Mouse (Mus musculus) limb, embryonic 10.5 days (tissue): Measurements from ENCODE around the gene Fbxw11. TPM values are rescaled to one million over a fixed set of nuclear protein-coding genes. Genes with fewer than 3 reads are reported as not detected.
A peak's percentile ranks its signal among the peaks of the same experiment; 100 is the strongest.

Experiments
- DNase-seq: peaks from one replicate; pipeline ENCODE4 v3.0.0-alpha.2; 2017; ENCODE audit warnings: low spot score
- H3K27ac ChIP-seq: fragments of 300-500 bp; sonication (generic); 2 replicates; pipeline ENCODE4 v1.5.1; 2016; ENCODE audit warnings: mild to moderate bottlenecking
- H3K27me3 ChIP-seq: fragments of 300-500 bp; sonication (generic); 2 replicates; pipeline ENCODE4 v1.6.1; 2016; ENCODE audit warnings: low read depth, mild to moderate bottlenecking; ENCODE audit not compliant: poor library complexity, severe bottlenecking
- H3K36me3 ChIP-seq: fragments of 300-500 bp; sonication (generic); 2 replicates; pipeline ENCODE4 v1.6.1; 2016; ENCODE audit warnings: mild to moderate bottlenecking, moderate library complexity
- H3K4me1 ChIP-seq: fragments of 300-500 bp; sonication (generic); 2 replicates; pipeline ENCODE4 v1.6.1; 2016
- H3K4me3 ChIP-seq: fragments of 300-500 bp; sonication (generic); 2 replicates; pipeline ENCODE4 v1.5.1; 2016; ENCODE audit warnings: mild to moderate bottlenecking, moderate library complexity
- H3K9me3 ChIP-seq: fragments of 300-500 bp; sonication (generic); replicated peaks from 2 replicates; pipeline ENCODE4 v1.6.1; 2016; ENCODE audit warnings: mild to moderate bottlenecking
- WGBS: fragments of 180-500 bp; shearing (Covaris S2); methylation state at CpG from one replicate; pipeline ENCODE4 v1.1.7; 2016; 5-methylcytosine and 5-hydroxymethylcytosine counted together
- polyA plus RNA-seq: library from polyadenylated mRNA; unstranded; fragments of >200 nt; fragmentation: Nextera tagmentation; extraction: Ambion mirVana; gene quantifications from 2 replicates; pipeline ENCODE4 v1.2.1, GENCODE M21; 2016

Gene Fbxw11
- 77.6 and 96.4 TPM in 2 replicates for polyA plus RNA-seq

DNA sequence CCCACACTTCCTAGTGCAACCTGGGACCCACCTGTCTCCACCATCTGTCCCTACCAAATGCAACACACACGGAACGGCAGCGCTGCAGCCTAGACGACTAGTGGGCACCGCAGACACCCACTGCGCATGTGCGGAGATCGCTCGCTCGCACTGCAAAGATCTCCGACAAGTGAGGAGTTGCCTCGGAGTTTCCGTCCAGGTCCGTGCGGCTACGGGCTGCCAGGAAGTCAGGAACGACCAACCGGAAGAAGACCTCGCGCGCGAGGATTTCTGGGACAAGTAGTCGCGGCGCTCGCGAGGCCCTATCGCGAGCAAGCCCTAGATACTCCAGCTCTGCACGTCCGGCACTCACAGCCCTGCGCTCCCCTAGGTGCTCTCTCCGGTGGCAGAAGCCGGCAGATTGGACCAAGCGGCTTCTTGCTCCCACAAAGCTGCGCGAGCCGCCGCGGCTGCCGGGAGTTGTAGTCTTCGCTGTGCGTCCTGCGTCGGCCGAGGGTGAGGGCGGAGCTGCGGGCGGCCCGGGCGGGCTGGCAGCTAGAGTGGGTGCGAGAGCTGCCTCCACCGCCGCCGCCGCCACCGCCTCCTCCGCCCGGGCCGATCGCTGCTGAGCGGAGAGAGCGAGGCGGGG, at the start of gene Fbxw11:
Gene Fbxw11, plus strand, starts transcription at position 476 of the 628 bp plus-strand sequence.
- Histone ChIP-seq H3K36me3 (no peaks in the 10 kb centered on the region), H3K9me3 (no peaks in the 10 kb centered on the region), H3K4me1 (peaks cover 32% of the 10 kb centered on the region), H3K27me3 (no peaks in the 10 kb centered on the region), H3K27ac (peak within 1 kb of the TSS; percentile 98), H3K4me3 (peak within 1 kb of the TSS; percentile 99)
- peak; percentile 96 for DNase-seq
- WGBS = under 1% methylated on average over 61 of the region's 64 CpGs

DNA sequence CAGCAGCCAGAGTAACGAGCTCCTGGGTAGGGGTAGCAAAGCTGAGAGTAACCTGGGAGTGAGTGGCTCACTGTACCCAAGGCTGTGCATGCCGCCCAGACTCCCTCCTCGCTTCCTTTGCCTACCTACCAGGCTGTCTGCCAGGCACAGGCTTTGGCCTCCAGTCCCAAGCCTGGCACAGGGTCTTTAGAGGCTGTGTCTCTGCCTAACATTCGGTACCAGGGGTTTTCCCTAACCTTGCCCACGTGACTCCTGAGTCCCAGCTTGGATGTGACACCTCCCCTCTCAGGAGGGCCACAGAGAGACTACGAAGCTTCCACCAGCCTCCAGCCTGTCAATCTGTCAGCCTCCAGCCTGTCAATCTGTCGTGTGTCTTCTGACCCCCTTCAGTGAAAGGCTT, 49.4 kb upstream of the Fbxw11 start:
- 83% methylated on average over 7 of the region's 7 CpGs for WGBS
- Histone ChIP-seq H3K27ac (no peak overlapping the region), H3K9me3 (no peaks in the 10 kb centered on the region), H3K27me3 (no peaks in the 10 kb centered on the region), H3K4me1 (peaks cover 5% of the 10 kb centered on the region), H3K4me3 (no peak overlapping the region), H3K36me3 (no peaks in the 10 kb centered on the region)
- no peak for DNase-seq

DNA sequence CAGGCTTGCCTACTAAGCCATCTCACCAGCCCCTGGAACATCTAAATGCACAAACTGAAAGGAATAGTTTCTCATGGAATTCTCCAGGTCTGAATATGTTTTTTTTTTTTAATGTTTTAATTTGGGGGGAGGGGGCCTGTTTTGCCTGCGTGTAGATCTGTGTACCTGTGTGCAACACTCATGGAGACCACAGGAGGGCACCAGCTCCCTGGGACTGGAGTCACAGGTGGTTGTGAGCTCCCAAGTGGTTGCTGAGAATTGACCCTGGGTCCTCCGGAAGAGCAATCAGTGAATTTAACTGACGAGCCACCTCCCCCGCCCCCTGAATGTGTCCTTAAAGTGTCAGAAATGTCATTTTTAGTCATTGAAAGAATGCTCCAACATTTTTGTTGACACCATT, 48.4 kb upstream of the Fbxw11 start:
- 94% methylated on average over 4 of the region's 4 CpGs for WGBS
- no peaks in the 10 kb centered on the region for H3K27me3 ChIP-seq
- H3K4me1 ChIP-seq = no peaks in the 10 kb centered on the region
- H3K4me3 ChIP-seq = no peak overlapping the region
- no peak overlapping the region for H3K27ac ChIP-seq
- no peaks in the 10 kb centered on the region for H3K9me3 ChIP-seq
- no peak for DNase-seq
- H3K36me3 ChIP-seq = no peaks in the 10 kb centered on the region

DNA sequence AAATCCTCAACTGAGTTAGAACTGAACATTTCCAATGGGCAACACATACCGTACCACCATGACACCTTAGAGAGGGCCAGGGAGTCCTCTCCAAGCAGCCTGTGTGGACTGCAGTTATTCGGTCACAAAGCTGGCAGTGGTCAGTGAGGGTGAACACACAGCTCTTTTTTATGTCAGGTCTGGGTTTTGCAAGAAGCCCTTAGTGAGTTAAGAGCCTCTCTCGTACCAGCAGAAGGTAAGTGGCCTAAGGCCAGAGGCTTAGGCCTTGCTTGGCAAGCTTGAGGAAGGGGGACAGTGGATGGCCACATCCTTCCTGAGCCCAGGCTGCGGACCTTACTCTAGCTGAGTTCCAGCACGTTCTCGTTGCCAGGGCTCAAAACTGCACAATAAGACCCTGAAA, 42.2 kb upstream of the Fbxw11 start:
- Histone ChIP-seq H3K9me3 (no peaks in the 10 kb centered on the region), H3K27ac (no peak overlapping the region), H3K4me3 (no peak overlapping the region), H3K27me3 (no peaks in the 10 kb centered on the region), H3K36me3 (no peaks in the 10 kb centered on the region), H3K4me1 (peaks cover 21% of the 10 kb centered on the region)
- 91% methylated on average over 6 of the region's 6 CpGs for WGBS
- no peak for DNase-seq

DNA sequence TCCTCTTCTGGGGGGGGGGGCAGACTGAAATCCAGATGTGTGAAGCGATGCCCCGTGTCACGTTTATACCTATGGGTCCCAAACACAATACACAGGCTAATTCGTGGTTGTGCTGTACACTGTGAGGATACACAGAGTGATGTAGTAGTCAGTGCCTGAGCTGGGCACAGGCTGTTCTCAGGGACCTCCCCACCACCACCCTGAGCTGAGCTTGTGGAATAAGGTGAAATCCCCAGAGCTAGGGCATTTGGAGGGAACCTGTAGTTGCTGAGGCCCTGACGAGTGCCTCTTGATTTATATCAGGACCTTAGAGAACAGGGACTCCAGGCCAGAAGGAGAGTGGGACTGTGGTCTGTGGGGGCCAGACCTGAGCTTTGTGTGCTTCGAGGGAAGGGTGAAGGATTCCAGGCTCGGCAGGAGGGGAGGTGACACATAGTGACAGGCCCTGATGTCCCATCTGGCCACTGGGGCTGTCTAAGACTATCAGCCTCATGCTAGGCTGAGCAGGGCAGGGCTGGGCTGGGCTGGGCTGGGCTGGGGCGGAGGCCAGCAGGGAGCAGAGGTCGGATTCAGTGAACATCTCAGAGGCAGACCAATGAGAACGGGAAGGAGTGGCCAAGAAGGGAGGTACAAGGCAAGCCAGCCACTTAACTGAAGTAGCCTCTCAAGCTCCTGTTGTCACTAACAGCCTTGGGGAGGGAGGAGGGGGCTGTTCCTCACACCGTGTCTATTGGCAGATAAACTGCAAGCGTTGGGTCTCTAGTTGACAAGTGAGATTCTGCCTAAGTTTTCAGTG, 40.8 kb upstream of the Fbxw11 start:
- Histone ChIP-seq H3K4me3 (peak overlapping the region; percentile 27), H3K27ac (no peak overlapping the region)
- WGBS = 33% methylated on average over 12 of the region's 12 CpGs

DNA sequence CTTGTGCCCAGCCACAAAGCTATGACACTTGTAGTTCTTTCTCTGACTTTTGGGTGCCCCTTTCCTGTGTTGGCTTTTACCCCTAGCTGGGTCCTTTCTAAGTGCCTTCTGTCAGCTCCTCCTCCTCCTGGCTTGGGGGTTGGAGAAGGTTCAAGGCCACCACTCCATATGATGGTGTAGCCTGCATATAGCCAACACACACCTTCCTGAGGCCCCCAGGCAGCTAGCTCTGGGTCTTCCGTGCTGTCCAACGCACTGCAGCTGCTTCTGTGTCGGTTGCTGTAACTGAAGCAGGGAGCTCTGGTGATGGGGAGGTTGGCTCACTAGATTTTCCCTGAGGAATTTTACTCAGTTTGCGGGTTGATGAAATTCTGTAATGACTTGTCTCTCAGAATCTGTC, 37.9 kb upstream of the Fbxw11 start:
- H3K36me3 ChIP-seq = no peaks in the 10 kb centered on the region
- no peaks in the 10 kb centered on the region for H3K27me3 ChIP-seq
- no peak overlapping the region for H3K4me3 ChIP-seq
- WGBS = 67% methylated on average over 4 of the region's 4 CpGs
- peaks cover 23% of the 10 kb centered on the region for H3K4me1 ChIP-seq
- H3K9me3 ChIP-seq = no peaks in the 10 kb centered on the region
- DNase-seq = no peak
- no peak overlapping the region for H3K27ac ChIP-seq

More for the DNA sequence above, 40.8 kb upstream of the Fbxw11 start:
- no peaks in the 10 kb centered on the region for H3K36me3 ChIP-seq
- peak; percentile 50 for DNase-seq
- no peaks in the 10 kb centered on the region for H3K9me3 ChIP-seq
- H3K4me1 ChIP-seq = peaks cover 23% of the 10 kb centered on the region
- no peaks in the 10 kb centered on the region for H3K27me3 ChIP-seq

DNA sequence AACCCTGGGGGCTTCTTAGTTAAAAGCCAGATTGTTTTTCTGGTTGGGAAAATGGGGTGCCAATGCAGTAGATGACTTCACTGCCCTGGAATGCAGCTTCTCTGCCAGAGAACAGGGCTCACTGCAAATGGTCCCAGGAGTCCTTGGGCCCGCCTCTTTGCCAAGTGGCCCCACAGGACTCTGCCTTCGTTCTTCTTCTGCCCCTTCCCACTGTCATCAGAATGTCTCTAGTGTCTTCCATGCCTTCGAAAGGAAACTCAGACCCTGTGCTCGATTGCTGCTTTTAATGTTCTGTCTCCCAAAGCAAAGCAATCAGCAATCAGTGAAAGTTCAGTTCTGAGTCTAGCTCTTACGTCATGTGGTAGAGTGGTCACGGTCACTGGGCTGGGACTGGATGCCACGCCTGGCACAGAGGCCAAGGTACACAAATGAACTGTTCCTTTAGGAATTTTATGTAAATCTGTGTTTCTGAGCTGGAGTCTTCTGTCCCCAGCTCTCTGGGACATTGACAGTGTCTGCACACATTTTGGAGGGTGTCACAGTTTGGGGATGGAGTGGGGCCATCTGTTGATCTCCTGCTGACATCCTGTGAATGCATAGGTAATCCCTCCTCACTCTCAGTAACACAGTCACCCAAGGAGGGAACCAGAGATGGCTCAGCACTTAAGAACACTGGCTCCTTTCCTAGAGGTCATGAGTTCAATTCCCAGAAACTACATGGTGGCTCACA, 37.2 kb upstream of the Fbxw11 start:
- no peaks in the 10 kb centered on the region for H3K36me3 ChIP-seq
- no peak for DNase-seq
- H3K27ac ChIP-seq = 0 out of 2 replicates have a peak overlapping the region, but pooled peaks have one; percentile 11

DNA sequence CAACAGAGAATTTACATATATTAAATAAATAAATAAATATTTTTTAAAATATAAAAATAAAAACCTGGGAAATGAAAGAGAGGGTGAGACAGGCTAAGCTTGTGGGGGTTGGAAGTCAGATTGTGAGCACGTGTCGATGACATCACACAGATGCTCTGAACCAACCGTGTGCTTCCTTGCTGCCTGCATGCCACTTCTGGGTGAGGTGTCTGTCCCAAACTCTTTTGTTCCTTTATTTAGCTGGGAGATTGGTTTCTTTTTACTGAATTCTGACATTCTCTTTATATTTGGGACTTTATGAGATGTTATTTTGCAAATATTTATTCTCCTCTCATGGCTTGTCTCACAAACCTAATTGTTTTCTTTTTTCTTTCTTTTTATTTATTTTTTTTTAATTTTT, 36.6 kb upstream of the Fbxw11 start:
- Histone ChIP-seq H3K4me1 (peaks cover 23% of the 10 kb centered on the region), H3K27ac (no peak overlapping the region), H3K27me3 (no peaks in the 10 kb centered on the region), H3K9me3 (no peaks in the 10 kb centered on the region), H3K36me3 (no peaks in the 10 kb centered on the region), H3K4me3 (no peak overlapping the region)
- no peak for DNase-seq
- WGBS = 89% methylated on average over 3 of the region's 3 CpGs

More for the DNA sequence above, 37.2 kb upstream of the Fbxw11 start:
- H3K27me3 ChIP-seq = no peaks in the 10 kb centered on the region
- no peaks in the 10 kb centered on the region for H3K9me3 ChIP-seq
- 68% methylated on average over 7 of the region's 7 CpGs for WGBS
- H3K4me1 ChIP-seq = peaks cover 23% of the 10 kb centered on the region
- no peak overlapping the region for H3K4me3 ChIP-seq

DNA sequence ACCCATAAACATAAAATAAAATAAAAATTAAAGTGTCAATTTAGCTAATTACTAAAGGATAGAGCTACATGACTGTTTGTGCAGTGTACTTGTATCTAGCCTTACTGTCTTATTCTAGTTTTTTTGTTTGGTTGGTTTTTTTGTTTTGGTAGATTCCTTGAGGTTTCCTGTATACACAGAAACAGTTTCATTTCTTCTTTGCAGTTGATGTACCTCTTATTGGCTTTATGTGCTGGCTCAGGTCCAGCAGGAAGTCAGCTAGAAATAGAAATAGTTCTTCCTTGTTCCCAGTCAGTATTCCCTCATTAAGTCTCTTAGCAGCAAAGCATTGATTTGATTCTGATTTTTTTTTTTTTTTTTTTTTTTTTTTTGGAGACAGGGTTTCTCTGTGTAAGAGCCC, 35.2 kb upstream of the Fbxw11 start:
- Histone ChIP-seq H3K36me3 (no peaks in the 10 kb centered on the region), H3K4me1 (peaks cover 21% of the 10 kb centered on the region), H3K27ac (no peak overlapping the region), H3K4me3 (no peak overlapping the region), H3K27me3 (no peaks in the 10 kb centered on the region), H3K9me3 (no peaks in the 10 kb centered on the region)
- DNase-seq = no peak

DNA sequence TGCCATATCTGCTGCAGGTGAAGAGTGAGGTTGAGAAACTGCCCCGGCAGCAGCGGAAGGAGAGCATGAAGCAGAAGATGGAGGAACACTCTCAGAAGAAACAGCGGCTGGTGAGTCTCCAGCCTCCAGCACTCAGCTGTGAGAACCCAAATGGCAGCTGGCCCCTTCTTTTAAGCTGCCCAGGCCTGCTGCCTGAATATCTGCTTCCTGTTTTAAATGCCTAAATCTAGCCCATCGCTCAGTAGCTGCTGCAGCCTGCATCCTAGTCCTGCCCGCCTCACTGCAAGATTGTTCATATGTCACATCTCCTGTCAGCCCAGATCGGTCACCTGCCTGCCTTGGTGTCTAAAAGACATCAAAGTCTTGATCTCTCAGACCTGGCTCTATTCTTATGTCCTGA, 31.9 kb upstream of the Fbxw11 start:
- Histone ChIP-seq H3K27ac (no peak overlapping the region), H3K9me3 (no peaks in the 10 kb centered on the region), H3K27me3 (no peaks in the 10 kb centered on the region), H3K36me3 (0 out of 2 replicates have a peak, but pooled peaks cover 3% of the 10 kb centered on the region), H3K4me3 (no peak overlapping the region), H3K4me1 (peaks cover 15% of the 10 kb centered on the region)
- 89% methylated on average over 6 of the region's 6 CpGs for WGBS
- no peak for DNase-seq

DNA sequence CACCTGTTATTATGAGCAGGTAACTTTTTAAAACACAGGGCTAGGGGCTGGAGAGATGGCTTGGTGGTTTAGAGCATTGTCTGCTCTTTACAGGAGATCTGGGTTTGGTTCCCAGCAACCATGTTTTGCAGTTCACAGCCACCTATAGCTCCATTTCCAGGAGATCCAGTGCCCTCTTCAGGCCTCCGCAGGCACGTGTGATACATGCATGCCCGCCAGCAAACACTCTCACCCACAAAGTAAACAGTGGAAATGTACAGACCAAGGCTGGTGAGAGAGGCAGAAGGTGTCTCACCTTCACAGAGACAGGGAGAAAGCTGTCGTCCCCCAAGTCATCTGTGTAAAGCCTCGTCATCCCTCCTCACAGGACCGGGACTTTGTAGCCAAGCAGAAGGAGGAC, 30.2 kb upstream of the Fbxw11 start:
- Histone ChIP-seq H3K9me3 (no peaks in the 10 kb centered on the region), H3K36me3 (0 out of 2 replicates have a peak, but pooled peaks cover 3% of the 10 kb centered on the region), H3K4me1 (peaks cover 22% of the 10 kb centered on the region), H3K27ac (no peak overlapping the region), H3K4me3 (no peak overlapping the region), H3K27me3 (no peaks in the 10 kb centered on the region)
- WGBS = 81% methylated on average over 6 of the region's 6 CpGs
- no peak for DNase-seq

DNA sequence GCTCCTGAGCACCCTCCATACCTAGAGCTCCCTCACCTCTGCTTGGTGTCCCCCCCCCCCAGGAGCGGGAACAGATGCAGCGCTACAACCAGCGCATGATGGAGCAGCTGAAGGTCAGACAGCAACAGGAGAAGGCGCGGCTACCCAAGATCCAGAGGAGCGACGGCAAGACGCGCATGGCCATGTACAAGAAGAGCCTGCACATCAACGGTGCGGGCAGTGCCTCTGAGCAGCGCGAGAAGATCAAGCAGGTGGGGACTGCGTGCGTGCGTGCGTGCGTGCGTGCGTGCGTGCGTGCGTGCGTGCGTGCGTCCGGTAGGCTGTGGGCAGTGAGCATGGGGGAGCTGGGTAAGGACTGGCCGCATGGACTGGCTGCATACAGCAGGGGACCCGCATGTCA, 28.1 kb upstream of the Fbxw11 start:
- Histone ChIP-seq H3K27ac (no peak overlapping the region), H3K4me1 (peaks cover 34% of the 10 kb centered on the region), H3K4me3 (no peak overlapping the region), H3K36me3 (0 out of 2 replicates have a peak, but pooled peaks cover 3% of the 10 kb centered on the region), H3K27me3 (no peaks in the 10 kb centered on the region), H3K9me3 (no peaks in the 10 kb centered on the region)
- WGBS = 96% methylated on average over 29 of the region's 29 CpGs
- no peak for DNase-seq

DNA sequence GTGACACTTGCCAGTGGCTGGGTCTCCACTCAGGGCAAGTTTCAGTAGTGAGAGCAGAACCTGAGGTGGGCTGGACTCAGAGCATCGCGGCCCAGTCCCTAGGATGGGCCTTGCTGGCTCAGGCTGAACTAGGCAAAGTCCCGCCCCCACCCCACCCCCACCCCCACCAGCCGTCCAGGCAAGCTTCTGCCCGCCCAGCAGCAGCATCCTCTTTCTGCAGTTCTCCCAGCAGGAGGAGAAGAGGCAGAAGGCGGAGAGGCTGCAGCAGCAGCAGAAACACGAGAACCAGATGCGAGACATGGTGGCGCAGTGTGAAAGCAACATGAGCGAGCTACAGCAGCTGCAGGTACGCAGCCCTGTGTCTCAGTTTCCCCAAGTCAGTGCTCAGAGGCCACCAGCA, 27.0 kb upstream of the Fbxw11 start:
- WGBS = 9% methylated on average over 11 of the region's 11 CpGs
- H3K36me3 ChIP-seq = 0 out of 2 replicates have a peak, but pooled peaks cover 3% of the 10 kb centered on the region
- no peaks in the 10 kb centered on the region for H3K9me3 ChIP-seq
- H3K4me1 ChIP-seq = peaks cover 40% of the 10 kb centered on the region
- DNase-seq = peak; percentile 50
- H3K27me3 ChIP-seq = no peaks in the 10 kb centered on the region
- peak overlapping the region; percentile 11; the same call in 1 of the 2 replicates for H3K4me3 ChIP-seq
- peak overlapping the region; percentile 58 for H3K27ac ChIP-seq
